Mouse (Mus musculus) thymus, postnatal 10 days (tissue): ENCODE measurements around the gene Fbxo24.
"Not testable (repeated sequence)": the region's sequence is repeated elsewhere in the genome, so short reads cannot be mapped to it uniquely, and the experiment has no call there.

Experiments used
- DNase-seq, 2 experiments: peaks; one replicate each; pipeline ENCODE4 v3.0.0; 2021; ENCODE audit warnings: low spot score in 2 of 2

Gene Fbxo24

GRCm38 (mm10) chr5:137642886-137643285 lies 14.1 kb upstream of the Fbxo24 start:
- no peak for DNase-seq

- DNase-seq: peak; percentile 38 to 63
These were observed 12.3 kb upstream of the Fbxo24 start, which contains the start of gene Sap25 for GRCm38 (mm10) chr5:137641054-137641453. Gene Sap25 (plus strand): TSS chr5:137641334.

- DNase-seq: no peak
These were observed 10.7 kb upstream of the Fbxo24 start for GRCm38 (mm10) chr5:137639472-137639871.

- DNase-seq: no peak
These were observed 4.7 kb upstream of the Fbxo24 start for GRCm38 (mm10) chr5:137633397-137634084.

GRCm38 (mm10) chr5:137631591-137631990 lies 2.8 kb upstream of the Fbxo24 start:
- no peak for DNase-seq

- DNase-seq: peak; percentile 89 to 90
These were observed 2.4 kb upstream of the Fbxo24 start for GRCm38 (mm10) chr5:137631171-137631570.

GRCm38 (mm10) chr5:137630602-137631001 lies 1.8 kb upstream of the Fbxo24 start:
- no peak for DNase-seq

GRCm38 (mm10) chr5:137629906-137630545 lies 1.2 kb upstream of the Fbxo24 start:
- peak; percentile 43 to 51 for DNase-seq

GRCm38 (mm10) chr5:137629306-137629721 lies 512 bp upstream of the Fbxo24 start:
- no peak for DNase-seq

- DNase-seq: no peak
These were observed 811 bp downstream of the Fbxo24 start for GRCm38 (mm10) chr5:137627991-137628390.

GRCm38 (mm10) chr5:137623937-137624530 lies 4.8 kb downstream of the Fbxo24 start:
- DNase-seq: no peak

GRCm38 (mm10) chr5:137615347-137615746 lies 13.5 kb downstream of the Fbxo24 start:
- no peak for DNase-seq

- not testable (repeated sequence) for DNase-seq
These were observed 13.9 kb downstream of the Fbxo24 start for GRCm38 (mm10) chr5:137614921-137615320.

- no peak for DNase-seq
These were observed 15.3 kb downstream of the Fbxo24 start, which contains the start of gene Pcolce for GRCm38 (mm10) chr5:137613550-137613949. Gene Pcolce (minus strand): TSS chr5:137613784.

- no peak for DNase-seq
These were observed 15.7 kb downstream of the Fbxo24 start for GRCm38 (mm10) chr5:137613076-137613475.

GRCm38 (mm10) chr5:137611245-137611602 lies 17.6 kb downstream of the Fbxo24 start:
- DNase-seq: no peak

GRCm38 (mm10) chr5:137610548-137611244 lies 18.1 kb downstream of the Fbxo24 start:
- DNase-seq: no peak

- DNase-seq: no peak
These were observed 18.7 kb downstream of the Fbxo24 start for GRCm38 (mm10) chr5:137610056-137610455.

GRCm38 (mm10) chr5:137609292-137609691 lies 19.5 kb downstream of the Fbxo24 start:
- no peak for DNase-seq

GRCm38 (mm10) chr5:137608654-137609190 lies 20.1 kb downstream of the Fbxo24 start:
- DNase-seq: no peak

GRCm38 (mm10) chr5:137607860-137608653 lies 20.7 kb downstream of the Fbxo24 start:
- DNase-seq: no peak
